Mouse (Mus musculus) kidney, adult 2 months (tissue): ENCODE measurements at regions not wholly inside any gene's neighbourhood (a gene's known extent, or its start where the extent isn't known, plus 50 kb on each side); places are given as distances from the start of the nearest gene placed in this dataset.

Source experiments
- CTCF ChIP-seq: fragments of 200-500 bp; conservative IDR thresholded peaks from 2 replicates; pipeline ENCODE4 v1.5.1; 2011; ENCODE audit warnings: low read depth, mild to moderate bottlenecking, control low read depth, low read length, moderate library complexity, mixed read lengths; ENCODE audit not compliant: insufficient read depth, insufficient read length
- POLR2A ChIP-seq: fragments of 200-500 bp; IDR thresholded peaks from one replicate; pipeline ENCODE4 v1.6.1; 2011; ENCODE audit warnings: low read depth, low read length, control low read depth

DNA sequence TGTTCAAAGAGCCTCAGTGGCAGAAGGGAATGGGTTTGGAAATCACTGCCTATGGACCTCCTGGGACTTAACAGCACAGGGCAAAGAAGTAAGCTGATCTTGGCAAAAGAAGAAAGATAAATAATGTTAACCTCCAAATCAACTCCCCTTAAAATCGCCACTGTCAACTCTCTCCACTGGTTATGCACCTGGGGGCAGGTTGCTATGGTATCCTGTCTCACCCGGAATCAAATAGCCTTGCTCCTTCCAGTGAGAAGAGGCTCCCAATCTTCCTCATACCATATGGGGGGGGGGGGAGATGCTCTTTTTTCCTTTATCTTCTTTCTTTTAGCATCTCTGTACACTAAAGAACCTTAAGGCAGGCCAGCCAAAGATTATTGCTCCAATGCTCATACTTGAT, 135.2 kb upstream of the Klf7 start:
- no peak for TF ChIP-seq POLR2A
- TF ChIP-seq CTCF: no peak
